Mouse (Mus musculus): ENCODE results near the gene March6.

March6 gene

GRCm38 (mm10) chr15:31412933-31413332, 117.9 kb downstream of the March6 start:
- peak; percentile 68 for DNase-seq

- DNase-seq: no peak
These were observed 118.4 kb downstream of the March6 start for GRCm38 (mm10) chr15:31412436-31412835.

GRCm38 (mm10) chr15:31407490-31407889, 123.4 kb downstream of the March6 start:
- no peak for DNase-seq

GRCm38 (mm10) chr15:31406881-31407280, 124.0 kb downstream of the March6 start:
- DNase-seq: no peak

Measured in lung, postnatal 10 days (tissue).